Mouse (Mus musculus): ENCODE measurements around the gene Otub2.

DNA sequence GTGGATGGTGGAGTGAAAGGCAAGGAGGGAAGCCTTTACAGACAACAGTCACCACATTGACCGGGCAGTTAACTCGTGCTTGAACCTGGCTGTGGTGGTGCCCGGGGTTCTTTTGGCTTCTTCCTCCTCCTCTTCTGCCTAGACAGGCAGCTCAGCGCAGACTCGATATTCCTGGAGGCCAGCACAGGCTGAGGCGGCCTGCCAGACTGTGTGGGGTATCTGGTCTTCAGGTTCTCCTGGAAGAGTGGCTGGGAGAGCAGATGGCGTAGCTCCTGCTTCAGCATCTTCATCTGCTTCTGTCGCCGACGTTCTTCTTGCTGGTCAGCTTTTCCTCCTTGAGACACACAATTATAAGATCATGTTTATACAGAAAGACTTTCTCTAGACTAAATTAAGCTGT is 19.7 kb downstream of the Otub2 start:
- TF ChIP-seq POLR2AphosphoS2 (IDR thresholded peaks at IDR 0.05; ENCODE audit: insufficient read length, low read depth) (no peak), POLR2A (IDR thresholded peaks at IDR 0.05; ENCODE audit: insufficient read length, low read depth) (no peak), MYOG (IDR thresholded peaks at IDR 0.05; ENCODE audit: control insufficient read depth in 1 of 3, insufficient read depth in 1 of 3, insufficient read length in 2 of 3, low read depth in 2 of 3) (no peak), MYOD1 (IDR thresholded peaks at IDR 0.05; ENCODE audit: control insufficient read depth in 1 of 3, insufficient read length in 2 of 3, low read depth in 2 of 3) (no peak), CEBPB (IDR thresholded peaks at IDR 0.05; ENCODE audit: insufficient read depth, poor library complexity, severe bottlenecking) (no peak), TCF3 (IDR thresholded peaks at IDR 0.05; ENCODE audit: insufficient read length, low read depth) (no peak), REST (IDR thresholded peaks at IDR 0.05; ENCODE audit: insufficient read depth, insufficient read length) (no peak), TCF12 (IDR thresholded peaks at IDR 0.05; ENCODE audit: insufficient read depth, poor library complexity, severe bottlenecking) (no peak), USF1 (IDR thresholded peaks at IDR 0.05; ENCODE audit: low read depth) (no peak), SRF (IDR thresholded peaks at IDR 0.05; ENCODE audit: control insufficient read depth, insufficient read length, low read depth) (no peak)

Measured in myocyte (in vitro differentiated cells).